Mouse (Mus musculus): ENCODE results near the gene Mypop.

Gene Mypop

GRCm38 (mm10) chr7:18990601-18991295, at the start of gene Mypop:
Mypop (plus strand) TSS chr7:18991245.
- DNase-seq (ENCODE audit: low spot score), result peak; percentile 97

DNA sequence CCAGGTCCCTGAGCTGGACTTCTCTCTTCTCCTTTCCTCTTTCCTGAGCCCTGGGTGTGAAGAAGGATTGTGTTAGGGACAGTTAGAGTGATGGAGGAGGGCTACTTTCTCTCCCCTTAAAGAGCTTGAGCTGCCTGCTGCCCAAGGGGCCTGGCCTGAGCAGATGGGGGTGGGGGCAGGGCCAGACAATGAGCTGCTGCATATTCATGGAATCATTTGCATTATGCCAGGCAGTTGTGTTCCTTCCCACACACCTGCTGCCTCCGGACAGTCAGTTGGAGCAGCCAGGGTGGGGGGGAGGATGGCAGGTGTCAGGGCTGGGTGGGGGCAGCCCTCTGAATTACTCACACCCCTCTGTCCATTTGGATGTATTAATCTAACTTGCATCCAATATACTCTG, 48.7 kb upstream of the Mypop start:
- DNase-seq (ENCODE audit: low spot score), result no peak

DNA sequence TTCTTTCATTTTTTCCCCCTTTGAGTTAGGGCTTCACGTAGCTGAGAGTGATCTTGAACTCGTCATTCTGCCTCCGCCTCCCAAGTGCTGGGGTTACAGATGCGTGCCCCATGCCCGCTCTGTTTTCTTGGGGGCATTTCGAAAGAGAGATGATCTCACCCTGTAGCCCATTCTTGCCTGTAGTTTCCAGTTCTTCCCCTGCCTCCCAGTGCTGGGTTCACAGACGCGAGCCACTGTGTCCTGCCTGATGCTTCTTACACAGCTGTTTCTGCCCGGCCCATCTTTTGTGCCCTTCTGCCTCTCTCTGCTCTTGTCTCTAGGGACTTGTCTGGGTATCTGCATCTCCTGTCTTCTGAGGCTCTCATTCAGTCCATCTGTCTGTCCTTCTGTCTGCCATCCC, 48.2 kb upstream of the Mypop start:
- DNase-seq (ENCODE audit: low spot score), result no peak

- no peak for DNase-seq (ENCODE audit: low spot score)
Measured at GRCm38 (mm10) chr7:18948151-18948550, 42.9 kb upstream of the Mypop start.

DNA sequence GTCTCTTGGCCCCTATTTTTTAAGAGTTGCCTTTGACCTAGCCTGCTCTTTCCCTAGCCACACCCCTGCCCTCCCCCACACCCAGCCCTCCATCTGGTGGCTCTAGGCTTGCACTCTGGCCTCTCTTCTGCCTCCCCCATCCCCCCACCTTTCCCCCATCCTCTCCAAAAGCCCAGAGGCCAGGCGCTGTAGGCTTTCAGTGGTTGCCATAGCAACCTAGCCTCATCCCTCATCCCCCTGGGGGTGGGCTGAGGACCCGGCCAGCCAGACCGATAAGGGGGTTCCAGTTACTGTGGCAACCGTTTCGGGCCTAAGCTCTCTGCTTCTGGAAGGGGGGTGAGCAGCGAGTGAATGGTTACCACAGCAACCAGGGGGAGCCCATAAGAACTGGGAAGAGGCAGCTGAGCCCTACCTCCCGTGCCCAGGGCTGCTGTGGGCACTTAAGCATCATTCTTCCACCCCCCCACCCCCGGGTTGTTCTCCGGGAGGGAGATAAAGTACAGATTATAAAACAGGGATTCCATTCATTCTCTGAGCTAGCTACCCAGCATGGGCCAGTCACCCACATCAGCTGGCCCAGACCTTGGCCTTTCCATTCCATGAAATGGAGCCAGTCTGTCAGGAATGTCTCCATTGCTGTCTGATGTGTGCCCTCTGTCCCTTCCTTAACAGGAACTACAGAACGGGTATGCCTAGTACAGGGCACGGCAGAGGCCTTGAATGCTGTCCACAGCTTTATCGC, 41.1 kb upstream of the Mypop start:
- no peak for DNase-seq (ENCODE audit: low spot score)

DNA sequence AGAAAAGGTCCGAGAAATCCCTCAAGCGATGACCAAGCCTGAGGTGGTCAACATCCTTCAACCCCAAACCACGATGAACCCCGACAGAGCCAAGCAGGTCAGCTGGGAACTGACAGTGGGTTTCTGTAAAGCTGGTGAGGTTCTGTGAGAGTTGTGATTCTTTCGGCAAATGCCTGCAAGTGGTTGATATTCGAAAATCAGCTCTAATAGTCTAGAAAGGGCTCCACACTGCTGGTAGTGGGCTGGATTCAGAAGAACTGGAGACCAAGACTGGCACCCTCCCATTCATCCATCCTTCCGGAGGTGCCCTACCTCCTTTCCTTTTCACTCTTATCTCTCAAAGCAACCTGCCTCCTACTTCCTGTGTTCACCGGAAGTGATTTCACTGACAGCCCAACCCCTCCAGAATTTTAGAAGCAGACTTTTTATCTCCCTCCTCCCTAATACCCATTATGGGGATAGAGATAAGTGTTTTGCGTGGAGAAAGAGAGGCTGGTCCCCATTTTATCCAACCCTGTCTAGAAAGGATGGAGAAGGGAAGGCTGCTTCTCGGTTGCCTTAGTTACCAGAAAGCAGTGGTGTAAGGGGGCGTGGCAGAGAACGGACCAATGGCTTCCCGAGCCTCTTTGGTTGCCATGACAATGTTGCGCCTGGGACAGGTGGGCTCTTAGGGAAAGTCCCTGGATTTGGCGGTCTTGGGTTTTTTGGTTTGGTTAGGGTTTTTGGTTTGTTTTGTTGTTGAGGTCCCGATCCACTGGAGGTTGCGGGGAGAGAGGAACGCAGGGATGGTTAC, 40.3 kb upstream of the Mypop start:
- no peak for DNase-seq (ENCODE audit: low spot score)

GRCm38 (mm10) chr7:18951397-18951796, 39.6 kb upstream of the Mypop start:
- DNase-seq (ENCODE audit: low spot score), result peak; percentile 55

- peak; percentile 44 for DNase-seq (ENCODE audit: low spot score)
Measured at GRCm38 (mm10) chr7:18957569-18958383, 33.3 kb upstream of the Mypop start.

- no peak for DNase-seq (ENCODE audit: low spot score)
Measured at GRCm38 (mm10) chr7:18958384-18958766, 32.7 kb upstream of the Mypop start.

- DNase-seq (ENCODE audit: low spot score), result no peak
Measured at GRCm38 (mm10) chr7:18959446-18959845, 31.6 kb upstream of the Mypop start.

DNA sequence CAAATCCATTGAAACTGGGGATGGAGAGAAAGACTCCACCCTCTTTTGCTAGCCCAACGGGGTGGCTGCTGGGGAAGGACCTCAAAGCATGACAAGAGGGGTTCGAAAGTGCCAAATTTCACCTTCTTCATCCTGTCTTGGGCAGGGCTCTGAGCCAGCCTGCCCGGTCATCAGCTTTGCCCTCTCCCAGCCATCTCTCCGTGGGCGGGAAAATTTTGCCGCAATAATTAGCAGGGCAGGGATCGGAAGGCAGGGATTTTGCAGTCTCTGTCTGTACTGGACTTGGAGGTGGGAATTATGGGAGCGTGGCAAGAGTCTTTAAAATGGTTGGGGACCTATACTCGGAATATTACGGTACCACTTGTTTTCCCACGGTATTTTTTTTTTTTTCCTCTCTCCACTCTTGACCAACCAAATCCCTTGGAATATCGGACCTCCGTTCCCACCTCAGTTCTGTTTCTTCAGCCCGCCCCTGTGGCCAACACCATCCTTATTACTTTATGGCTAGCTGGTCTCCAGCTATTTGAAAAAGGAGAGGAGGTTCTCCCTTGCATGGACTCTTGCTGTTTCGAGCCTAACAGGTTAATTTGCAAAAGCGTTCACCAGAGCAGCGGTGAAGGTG, 28.8 kb upstream of the Mypop start:
- DNase-seq (ENCODE audit: low spot score), result no peak

GRCm38 (mm10) chr7:18962795-18963194, 28.2 kb upstream of the Mypop start:
- DNase-seq (ENCODE audit: low spot score), result no peak

DNA sequence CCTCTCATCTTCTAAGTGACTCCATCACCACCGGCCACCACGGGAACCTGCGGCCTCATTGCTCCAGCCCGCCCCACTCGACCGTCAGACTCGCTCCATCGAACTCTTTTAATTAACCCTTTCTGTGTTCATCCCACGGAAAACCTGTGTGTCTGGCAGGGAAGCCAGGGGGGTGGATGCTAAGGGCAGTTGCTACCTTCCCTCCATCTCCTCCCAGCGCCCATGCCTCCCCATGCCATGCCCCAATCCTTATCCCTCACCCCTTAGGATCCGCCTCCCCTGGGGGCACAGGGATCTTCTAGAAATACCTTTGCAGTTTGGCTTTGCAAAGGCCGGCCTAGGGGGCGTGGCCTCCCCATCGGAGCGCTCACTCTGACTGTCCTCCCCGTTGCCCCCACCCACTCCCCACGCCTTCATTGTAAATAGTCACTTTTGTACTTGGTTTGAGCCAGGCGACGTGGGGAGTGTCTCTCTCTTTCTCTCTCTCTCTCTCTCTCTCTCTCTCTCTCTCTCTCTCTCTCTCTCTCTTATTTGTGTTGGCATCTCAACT, 27.7 kb upstream of the Mypop start:
- no peak for DNase-seq (ENCODE audit: low spot score)

- DNase-seq (ENCODE audit: low spot score), result no peak
Measured at GRCm38 (mm10) chr7:18965312-18965711, 25.7 kb upstream of the Mypop start.

DNA sequence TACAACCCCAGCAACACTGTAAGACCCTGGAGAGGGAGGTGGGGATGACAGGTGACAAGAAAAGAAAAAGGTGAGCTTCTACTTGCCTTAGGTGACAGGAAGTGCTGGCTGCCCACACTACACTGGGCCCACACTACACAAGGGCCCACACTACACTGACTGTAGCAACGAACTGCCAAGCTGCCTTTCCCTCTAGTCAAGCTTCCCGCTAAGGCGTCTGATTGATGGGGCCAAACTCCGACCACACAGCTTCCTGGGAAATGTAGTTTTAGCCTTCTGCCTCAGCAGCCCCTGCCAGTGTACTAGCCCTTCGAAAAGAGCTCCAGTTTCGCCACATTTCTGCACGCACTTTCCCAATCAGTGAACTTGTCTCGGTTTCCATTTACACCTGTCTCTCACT, 23.4 kb upstream of the Mypop start:
- DNase-seq (ENCODE audit: low spot score), result no peak

DNA sequence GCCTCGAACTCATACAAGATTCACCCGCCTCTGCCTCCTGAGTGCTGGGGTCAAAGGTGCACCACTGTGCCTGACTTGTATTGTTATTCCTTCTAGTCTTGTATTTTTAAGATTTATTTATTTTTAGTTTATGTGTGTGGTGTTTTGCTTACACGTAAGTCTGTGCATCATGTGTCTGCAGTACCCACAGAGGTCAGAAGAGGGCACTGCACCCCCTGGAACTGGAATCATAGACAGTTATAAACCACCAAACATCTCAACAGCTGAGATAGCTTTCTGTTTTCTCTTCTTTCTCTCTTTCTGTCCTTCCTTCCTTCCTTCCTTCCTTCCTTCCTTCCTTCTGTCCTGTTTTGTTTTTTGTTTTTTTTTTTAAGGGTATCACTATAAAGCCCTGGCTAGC, 20.1 kb upstream of the Mypop start:
- no peak for DNase-seq (ENCODE audit: low spot score)

DNA sequence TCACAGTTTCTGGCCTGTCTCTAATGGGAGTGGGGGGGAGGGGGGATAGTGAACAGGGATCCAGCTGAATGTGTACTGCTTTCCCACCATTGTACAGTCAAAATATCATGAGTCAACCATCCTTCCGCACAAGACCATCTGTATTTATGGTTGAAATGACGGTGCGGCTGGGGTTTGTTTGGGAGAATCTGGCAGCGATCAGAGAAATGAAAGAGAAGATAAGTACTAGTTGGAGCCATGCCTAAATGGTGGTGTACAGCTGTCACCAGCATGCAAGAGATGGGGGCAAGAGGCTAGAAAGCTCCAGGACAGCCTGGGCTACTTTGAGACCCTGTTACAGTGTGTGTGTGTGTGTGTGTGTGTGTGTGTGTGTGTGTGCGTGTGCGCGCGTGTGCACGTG, 12.7 kb upstream of the Mypop start:
- no peak for DNase-seq (ENCODE audit: low spot score)

DNA sequence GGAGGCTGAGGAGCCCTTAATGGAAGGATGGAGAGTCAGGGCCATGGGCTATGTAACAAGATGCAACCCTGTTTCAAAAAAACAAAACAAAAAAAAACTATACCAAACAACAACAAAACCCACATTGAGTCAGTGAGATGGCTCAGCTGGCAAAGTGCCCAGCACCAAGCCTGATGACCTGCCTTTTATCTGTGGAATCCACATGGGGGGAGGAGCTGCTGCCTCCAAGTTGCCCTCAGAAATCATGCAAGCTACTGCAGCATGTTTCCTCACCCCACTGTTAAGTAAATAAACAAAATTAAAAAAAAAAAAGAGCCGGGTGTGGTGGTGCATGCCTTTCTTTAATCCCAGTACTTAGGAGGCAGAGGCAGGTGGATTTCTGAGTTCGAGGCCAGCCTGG, 4.5 kb upstream of the Mypop start:
- DNase-seq (ENCODE audit: low spot score), result no peak

DNA sequence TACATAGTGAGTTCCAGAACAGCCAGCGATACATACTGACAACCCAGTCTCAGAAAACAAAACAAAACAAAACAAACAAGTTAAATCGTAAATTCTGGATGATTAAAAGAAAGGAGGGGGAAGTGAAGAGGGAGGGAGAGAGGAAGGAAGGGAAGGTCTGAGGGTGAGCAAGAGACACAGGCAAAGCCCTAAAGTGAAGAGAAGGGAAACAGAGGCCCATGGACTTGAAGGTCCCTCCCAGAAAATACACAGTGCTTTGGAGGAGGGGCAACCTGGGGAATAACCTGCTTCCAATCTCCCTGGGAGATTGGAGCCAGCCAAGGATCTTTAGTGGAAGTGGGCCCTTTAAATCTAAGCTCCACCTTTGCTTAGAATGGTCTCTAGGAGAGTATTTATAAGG, 3.9 kb upstream of the Mypop start, which contains the start of gene Nanos2:
Gene Nanos2, plus strand, starts transcription at position 301 of the 400 bp plus-strand sequence.
- no peak for DNase-seq (ENCODE audit: low spot score)

DNA sequence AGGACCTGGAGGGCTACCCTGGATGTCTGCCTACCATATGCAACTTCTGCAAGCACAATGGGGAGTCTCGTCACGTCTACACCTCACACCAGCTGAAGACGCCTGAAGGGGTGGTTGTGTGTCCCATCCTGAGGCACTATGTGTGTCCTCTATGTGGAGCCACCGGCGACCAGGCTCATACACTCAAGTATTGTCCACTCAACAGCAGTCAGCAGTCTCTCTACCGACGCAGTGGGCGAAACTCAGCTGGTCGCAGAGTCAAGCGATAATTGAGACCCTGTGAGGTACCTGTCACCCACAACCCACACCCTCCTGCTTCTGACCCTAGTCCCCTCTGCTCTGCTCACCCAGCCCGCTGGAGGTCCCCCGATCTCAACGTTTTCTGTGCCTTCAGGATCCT, 3.3 kb upstream of the Mypop start:
- no peak for DNase-seq (ENCODE audit: low spot score)

DNA sequence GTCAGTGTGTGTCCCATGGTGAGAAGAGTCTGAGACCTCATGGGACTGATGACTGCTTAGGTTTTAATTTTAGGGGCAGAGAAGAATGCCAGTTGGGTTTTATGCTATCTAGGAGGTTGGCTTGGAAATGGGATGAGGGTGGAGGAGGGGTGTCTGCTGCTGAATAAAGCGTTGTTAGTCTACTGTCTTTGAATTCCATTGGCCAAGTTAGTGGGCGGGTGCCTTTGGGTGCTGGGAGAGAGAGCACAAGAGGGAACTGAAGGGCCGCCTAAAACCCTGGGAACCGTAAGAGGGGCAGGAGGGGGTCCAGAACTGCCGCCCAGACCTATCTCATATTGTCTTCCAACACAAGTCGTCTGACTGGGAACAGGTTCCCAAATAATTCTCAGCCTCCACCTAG, 2.3 kb upstream of the Mypop start:
- no peak for DNase-seq (ENCODE audit: low spot score)
